ENCODE assay signal across 9 mouse cellular contexts in the genomic region with DNA sequence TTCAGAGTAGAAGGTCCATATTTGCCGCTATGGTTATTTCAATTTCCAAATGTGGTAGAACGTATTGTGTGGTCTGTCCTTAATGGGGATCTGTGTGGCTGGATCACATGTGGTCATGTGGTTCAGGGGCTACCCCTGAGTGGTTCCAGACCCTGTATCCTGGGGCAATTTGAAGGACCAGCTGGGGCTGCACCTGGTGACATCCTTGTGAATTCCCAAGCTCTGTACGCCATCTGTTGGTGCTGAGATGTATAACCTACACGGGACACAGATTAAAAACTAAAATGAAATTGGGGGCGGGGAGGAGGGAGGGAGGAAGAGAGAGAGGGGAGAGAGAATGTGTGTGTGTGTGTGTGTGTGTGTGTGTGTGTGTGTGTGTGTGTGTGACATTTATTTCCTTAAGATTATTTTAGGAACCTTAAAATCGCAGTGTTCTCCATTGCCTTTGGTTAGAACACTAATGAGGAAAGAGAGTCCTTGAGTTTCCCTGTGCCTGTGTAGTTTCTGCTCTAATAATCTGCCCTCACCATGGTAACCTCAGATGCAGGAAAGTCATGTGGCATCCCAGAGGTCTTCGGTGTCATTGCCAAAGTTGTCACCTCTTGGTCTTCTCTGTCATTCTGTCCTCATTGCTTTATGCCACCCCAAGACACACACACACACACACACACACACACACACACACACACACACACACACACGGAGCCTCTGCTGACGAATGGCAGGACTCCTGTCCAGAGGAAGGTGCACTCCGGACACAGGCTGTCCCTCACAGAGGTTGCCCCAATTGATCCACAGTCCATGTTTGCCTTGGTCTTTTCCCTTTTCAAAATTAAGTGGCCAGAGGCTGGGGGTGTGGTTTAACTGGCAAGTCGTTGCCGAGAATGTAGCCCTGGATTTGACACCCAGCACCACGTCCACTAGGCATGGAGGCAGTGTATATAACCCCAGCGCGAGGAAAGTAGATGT. TPM values are rescaled to one million over a fixed set of nuclear protein-coding genes. Genes with fewer than 3 reads are reported as not detected.
A peak's percentile ranks its signal among the peaks of the same experiment; 100 is the strongest.
DNase-seq lines count a peak whose midpoint lies in the region; ATAC-seq and TF ChIP-seq lines count a peak whose summit lies in the region.
"Had no signal": no experiment of that assay in that cellular context is flagged by ENCODE, and none has a peak within 500 bp of the region (broad histone marks: within the 10 kb centered on the region; RNA-seq: fewer than 3 reads in every experiment).

No protein-coding gene starts in this region.

- TF ChIP-seq CTCF in kidney, postnatal 0 days (IDR thresholded peaks at IDR 0.05; ENCODE audit: low read depth), result peak; percentile 65
- TF ChIP-seq CTCF in small intestine, adult 2 months (IDR thresholded peaks at IDR 0.05; ENCODE audit: extremely low read depth, insufficient read length, insufficient replicate concordance, low read depth, low read length), result peak; percentile 55; the same call in 1 of the 2 replicates

- no peaks in the 10 kb centered on the region for H3K36me3 ChIP-seq in liver, embryonic 11.5 days (ENCODE audit: control insufficient read depth, insufficient read depth, low read length)
- no peaks in the 10 kb centered on the region for H3K36me3 ChIP-seq in kidney, postnatal 0 days (ENCODE audit: insufficient read depth, low read length)
- H3K36me3 ChIP-seq in small intestine, adult 2 months (ENCODE audit: control insufficient read depth, insufficient read depth, low read length), result no peaks in the 10 kb centered on the region
- H3K36me3 ChIP-seq: stomach, embryonic 15.5 days had no signal

- H3K4me1 ChIP-seq in liver, embryonic 11.5 days (replicated peaks; ENCODE audit: control insufficient read depth, insufficient read depth, low read length), result no peaks in the 10 kb centered on the region
- no peaks in the 10 kb centered on the region for H3K4me1 ChIP-seq in kidney, postnatal 0 days (replicated peaks; ENCODE audit: insufficient read depth, low read length)
- H3K4me1 ChIP-seq in small intestine, adult 2 months (ENCODE audit: control insufficient read depth, insufficient read depth, insufficient read length, low read length), result peaks cover 5% of the 10 kb centered on the region
- H3K4me1 ChIP-seq: stomach, embryonic 15.5 days had no signal

- TF ChIP-seq POLR2A in small intestine, adult 2 months (IDR thresholded peaks at IDR 0.05; ENCODE audit: low read depth, low read length), result no peak

- no peaks in the 10 kb centered on the region for H3K27me3 ChIP-seq in liver, embryonic 11.5 days (replicated peaks; ENCODE audit: control insufficient read depth, insufficient read depth, low read length)
- H3K27me3 ChIP-seq in kidney, postnatal 0 days (ENCODE audit: insufficient read depth, low read length), result no peaks in the 10 kb centered on the region
- no peaks in the 10 kb centered on the region for H3K27me3 ChIP-seq in small intestine, adult 2 months (ENCODE audit: control insufficient read depth, insufficient read depth, low read length)
- H3K27me3 ChIP-seq: stomach, embryonic 15.5 days had no signal

- H3K27ac ChIP-seq in liver, embryonic 11.5 days (ENCODE audit: low read depth, low read length), result no peak overlapping the region
- no peak overlapping the region for H3K27ac ChIP-seq in kidney, postnatal 0 days
- H3K27ac ChIP-seq in small intestine, adult 2 months (ENCODE audit: insufficient read depth, low read depth, low read length), result no peak overlapping the region
- H3K27ac ChIP-seq: stomach, embryonic 15.5 days had no signal

- DNase-seq in liver, embryonic 11.5 days (ENCODE audit: low spot score), result peak; percentile 36
- no peak for DNase-seq in liver
- peak; percentile 13 for DNase-seq in adipocyte (ENCODE audit: low spot score)
- peak; percentile 52 for DNase-seq in embryo, embryonic 11.5 days (ENCODE audit: low read depth, low spot score)
- DNase-seq in kidney, postnatal 0 days (ENCODE audit: low spot score), result peak; percentile 41
- DNase-seq in lung, postnatal 25 days (ENCODE audit: low spot score), result peak; percentile 18

- 41% methylated on average over 15 of the region's 15 CpGs for WGBS in liver, embryonic 11.5 days
- 54% methylated on average over 15 of the region's 15 CpGs for WGBS in kidney, postnatal 0 days
- 40% methylated on average over 15 of the region's 15 CpGs for WGBS in small intestine, adult 2 months

- no peak overlapping the region for H3K9ac ChIP-seq in liver, embryonic 11.5 days (ENCODE audit: low read depth, low read length)
- H3K9ac ChIP-seq in kidney, postnatal 0 days (ENCODE audit: low read depth, low read length), result no peak overlapping the region
- H3K9ac ChIP-seq: stomach, embryonic 15.5 days had no signal

- no peak overlapping the region for H3K4me3 ChIP-seq in liver, embryonic 11.5 days (ENCODE audit: low read depth, low read length)
- no peak overlapping the region for H3K4me3 ChIP-seq in kidney, postnatal 0 days (replicated peaks; ENCODE audit: low read depth, low read length)
- no peak overlapping the region for H3K4me3 ChIP-seq in small intestine, adult 2 months (ENCODE audit: low read depth, low read length)
- H3K4me3 ChIP-seq: stomach, embryonic 15.5 days had no signal

- no peak for ATAC-seq in liver, embryonic 11.5 days (replicated peaks; ENCODE audit: low FRiP score)
- ATAC-seq in kidney, postnatal 0 days (replicated peaks; ENCODE audit: low FRiP score, low read depth), result no peak

- no peak overlapping the region for H3K4me2 ChIP-seq in liver, embryonic 11.5 days
- no peak overlapping the region for H3K4me2 ChIP-seq in kidney, postnatal 0 days (ENCODE audit: low read length)
- H3K4me2 ChIP-seq: stomach, embryonic 15.5 days had no signal

- H3K9me3 ChIP-seq in liver, embryonic 11.5 days (ENCODE audit: control insufficient read depth, low read length), result no peaks in the 10 kb centered on the region
- no peaks in the 10 kb centered on the region for H3K9me3 ChIP-seq in kidney, postnatal 0 days (replicated peaks; ENCODE audit: low read length)
- H3K9me3 ChIP-seq: stomach, embryonic 15.5 days had no signal

RNA-seq across cellular contexts. Expression of gene Meikin, which starts 15.6 kb away (rescaled TPM):
- not detected in 2 replicates for polyA plus RNA-seq in liver, embryonic 11.5 days (2014; fragmentation: Nextera tagmentation; extraction: Ambion mirVana)
- polyA plus RNA-seq in kidney, postnatal 0 days (2015; fragmentation: Nextera tagmentation; extraction: Ambion mirVana), result not detected in 2 replicates
- polyA plus RNA-seq in small intestine, adult 2 months (2012; rRNA removed), result not detected in 2 replicates
- polyA plus RNA-seq: heart, embryonic 16.5 days; stomach, embryonic 15.5 days had no signal

RNA-seq across cellular contexts. Expression of gene Acsl6, which starts 51.3 kb away (rescaled TPM):
- polyA plus RNA-seq in liver, embryonic 11.5 days (2014; fragmentation: Nextera tagmentation; extraction: Ambion mirVana), result 2.2 and 2.3 TPM in 2 replicates
- 0.64 and 0.75 TPM in 2 replicates for polyA plus RNA-seq in kidney, postnatal 0 days (2015; fragmentation: Nextera tagmentation; extraction: Ambion mirVana)
- 0.42 and 0.81 TPM in 2 replicates for polyA plus RNA-seq in small intestine, adult 2 months (2012; rRNA removed)
